Mouse (Mus musculus): ENCODE data around the gene Manf.

The Manf gene

GRCm38 (mm10) chr9:106891829-106892551, at the start of gene Manf:
TSS of gene Manf (minus strand) at chr9:106891979.
- DNase-seq = peak; percentile 99

- no peak for DNase-seq
These were observed 43.2 kb upstream of the Manf start for GRCm38 (mm10) chr9:106934998-106935397.

- DNase-seq = no peak
These were observed 23.1 kb upstream of the Manf start for GRCm38 (mm10) chr9:106914878-106915277.

GRCm38 (mm10) chr9:106913759-106914158, 22.0 kb upstream of the Manf start:
- peak; percentile 31 for DNase-seq

- DNase-seq = no peak
These were observed 19.8 kb upstream of the Manf start for GRCm38 (mm10) chr9:106911624-106912023.

GRCm38 (mm10) chr9:106908715-106909114, 16.9 kb upstream of the Manf start:
- DNase-seq = no peak

GRCm38 (mm10) chr9:106908174-106908573, 16.4 kb upstream of the Manf start:
- no peak for DNase-seq

GRCm38 (mm10) chr9:106906597-106906996, 14.8 kb upstream of the Manf start:
- DNase-seq = no peak

- peak; percentile 66 for DNase-seq
These were observed 12.0 kb upstream of the Manf start for GRCm38 (mm10) chr9:106903791-106904134.

GRCm38 (mm10) chr9:106903099-106903790, 11.5 kb upstream of the Manf start:
- no peak for DNase-seq

GRCm38 (mm10) chr9:106901596-106901995, 9.8 kb upstream of the Manf start:
- no peak for DNase-seq

- no peak for DNase-seq
These were observed 7.1 kb upstream of the Manf start for GRCm38 (mm10) chr9:106898901-106899300.

GRCm38 (mm10) chr9:106893327-106893726, 1.5 kb upstream of the Manf start:
- DNase-seq = no peak

- DNase-seq = no peak
These were observed 735 bp upstream of the Manf start for GRCm38 (mm10) chr9:106892552-106892875.

- DNase-seq = no peak
These were observed 438 bp downstream of the Manf start for GRCm38 (mm10) chr9:106891341-106891741.

GRCm38 (mm10) chr9:106890496-106891240, 1.1 kb downstream of the Manf start:
- DNase-seq = peak; percentile 51

- no peak for DNase-seq
These were observed 2.5 kb downstream of the Manf start for GRCm38 (mm10) chr9:106889321-106889720.

GRCm38 (mm10) chr9:106888346-106888745, 3.4 kb downstream of the Manf start:
- DNase-seq = no peak

GRCm38 (mm10) chr9:106886828-106887702, 4.7 kb downstream of the Manf start, which contains the start of gene Rbm15b:
TSS of gene Rbm15b (minus strand) at chr9:106887428.
- DNase-seq = peak; percentile 99

- DNase-seq = no peak
These were observed 5.7 kb downstream of the Manf start for GRCm38 (mm10) chr9:106885901-106886731.

- DNase-seq = no peak
These were observed 6.5 kb downstream of the Manf start for GRCm38 (mm10) chr9:106884996-106885900.

Measured in kidney, adult 9 months (tissue).